16 mouse cellular contexts compared by ENCODE assay signal in genomic region chr4:134967887-134968604, GRCm38 (mm10). TPM values are rescaled to one million over a fixed set of nuclear protein-coding genes. Genes with fewer than 3 reads are reported as not detected.
DNase-seq lines count a peak whose midpoint lies in the region; ATAC-seq and TF ChIP-seq lines count a peak whose summit lies in the region.
"Had no signal": no experiment of that assay in that cellular context is flagged by ENCODE, and none has a peak within 500 bp of the region (broad histone marks: within the 10 kb centered on the region; RNA-seq: fewer than 3 reads in every experiment).

No protein-coding gene starts in this region.

- no peak overlapping the region for H3K4me2 ChIP-seq in heart, embryonic 11.5 days
- no peak overlapping the region for H3K4me2 ChIP-seq in liver, embryonic 11.5 days
- no peak overlapping the region for H3K4me2 ChIP-seq in heart, embryonic 12.5 days
- H3K4me2 ChIP-seq: forebrain, embryonic 12.5 days had no signal

- H3K9ac ChIP-seq in heart, embryonic 11.5 days (ENCODE audit: low read depth, low read length) = no peak overlapping the region
- H3K9ac ChIP-seq in liver, embryonic 11.5 days (ENCODE audit: low read depth, low read length) = 0 out of 2 replicates have a peak overlapping the region, but pooled peaks have one; percentile 22
- H3K9ac ChIP-seq in heart, embryonic 12.5 days = no peak overlapping the region
- H3K9ac ChIP-seq: forebrain, embryonic 12.5 days had no signal

- no peak for TF ChIP-seq CTCF in kidney, adult 2 months (conservative IDR thresholded peaks at IDR 0.05; ENCODE audit: insufficient read depth, insufficient read length, low read depth, low read length)

- H3K36me3 ChIP-seq in heart, embryonic 11.5 days (ENCODE audit: control insufficient read depth, insufficient read depth, low read length) = no peaks in the 10 kb centered on the region
- no peaks in the 10 kb centered on the region for H3K36me3 ChIP-seq in kidney, adult 2 months (ENCODE audit: control insufficient read depth, insufficient read depth, low read length)
- H3K36me3 ChIP-seq in liver, embryonic 11.5 days (ENCODE audit: control insufficient read depth, insufficient read depth, low read length) = no peaks in the 10 kb centered on the region
- no peaks in the 10 kb centered on the region for H3K36me3 ChIP-seq in heart, embryonic 12.5 days
- H3K36me3 ChIP-seq: forebrain, embryonic 12.5 days had no signal

- 0 out of 2 replicates have a peak, but pooled peaks have one; percentile 39 for ATAC-seq in heart, embryonic 11.5 days (replicated peaks; ENCODE audit: insufficient number of reproducible peaks, low FRiP score, low TSS enrichment)
- ATAC-seq in liver, embryonic 11.5 days (replicated peaks; ENCODE audit: low FRiP score) = no peak; the same call in 1 of the 2 replicates
- peak; percentile 47 for ATAC-seq in neutrophil, adult 5-6 weeks (ENCODE audit: extremely low read depth, insufficient number of reproducible peaks, low FRiP score, poor library complexity, severe bottlenecking)
- no peak for ATAC-seq in CD4-positive, CD25-positive, alpha-beta regulatory T cell, adult 4 months
- ATAC-seq in heart, embryonic 12.5 days (ENCODE audit: insufficient number of reproducible peaks, low FRiP score) = no peak
- ATAC-seq: Patski had no signal

- TF ChIP-seq POLR2A in kidney, adult 2 months (IDR thresholded peaks at IDR 0.05; ENCODE audit: low read depth, low read length) = no peak

- peaks cover 7% of the 10 kb centered on the region; the same call in 1 of the 2 replicates for H3K4me1 ChIP-seq in heart, embryonic 11.5 days (ENCODE audit: control insufficient read depth, insufficient read depth, low read length)
- H3K4me1 ChIP-seq in kidney, adult 2 months (ENCODE audit: control insufficient read depth, insufficient read depth, low read length) = peaks cover 3% of the 10 kb centered on the region; the same call in 1 of the 2 replicates
- H3K4me1 ChIP-seq in liver, embryonic 11.5 days (replicated peaks; ENCODE audit: control insufficient read depth, insufficient read depth, low read length) = peaks cover 17% of the 10 kb centered on the region
- peaks cover 11% of the 10 kb centered on the region for H3K4me1 ChIP-seq in heart, embryonic 12.5 days (replicated peaks)

- peaks cover 14% of the 10 kb centered on the region for H3K27me3 ChIP-seq in heart, embryonic 11.5 days (ENCODE audit: control insufficient read depth, insufficient read depth, low read length)
- H3K27me3 ChIP-seq in kidney, adult 2 months (replicated peaks; ENCODE audit: control insufficient read depth, insufficient read depth, low read length) = no peaks in the 10 kb centered on the region
- 0 out of 2 replicates have a peak, but pooled peaks cover 2% of the 10 kb centered on the region for H3K27me3 ChIP-seq in liver, embryonic 11.5 days (replicated peaks; ENCODE audit: control insufficient read depth, insufficient read depth, low read length)
- peaks cover 54% of the 10 kb centered on the region for H3K27me3 ChIP-seq in heart, embryonic 12.5 days (replicated peaks)
- H3K27me3 ChIP-seq: Patski had no signal

- H3K9me3 ChIP-seq in heart, embryonic 11.5 days (replicated peaks; ENCODE audit: control insufficient read depth, low read length) = no peaks in the 10 kb centered on the region
- no peaks in the 10 kb centered on the region for H3K9me3 ChIP-seq in liver, embryonic 11.5 days (ENCODE audit: control insufficient read depth, low read length)
- 0 out of 2 replicates have a peak, but pooled peaks cover 3% of the 10 kb centered on the region for H3K9me3 ChIP-seq in heart, embryonic 12.5 days (replicated peaks)

- 70% methylated on average over 20 of the region's 20 CpGs for WGBS in heart, embryonic 11.5 days (ENCODE audit: insufficient replicate concordance)
- WGBS in kidney, adult 2 months = 48% methylated on average over 20 of the region's 20 CpGs
- WGBS in liver, embryonic 11.5 days = 73% methylated on average over 20 of the region's 20 CpGs
- 77% methylated on average over 20 of the region's 20 CpGs for WGBS in heart, embryonic 12.5 days

- H3K27ac ChIP-seq in heart, embryonic 11.5 days (ENCODE audit: low read depth, low read length) = no peak overlapping the region
- H3K27ac ChIP-seq in kidney, adult 2 months (ENCODE audit: insufficient read depth, low read depth, low read length) = no peak overlapping the region
- H3K27ac ChIP-seq in liver, embryonic 11.5 days (ENCODE audit: low read depth, low read length) = no peak overlapping the region
- no peak overlapping the region for H3K27ac ChIP-seq in heart, embryonic 12.5 days (ENCODE audit: poor library complexity, severe bottlenecking)
- H3K27ac ChIP-seq: forebrain, embryonic 12.5 days had no signal

- H3K4me3 ChIP-seq in heart, embryonic 11.5 days (ENCODE audit: low read depth, low read length) = no peak overlapping the region
- H3K4me3 ChIP-seq in kidney, adult 2 months (ENCODE audit: insufficient read depth, low read depth, low read length) = no peak overlapping the region
- no peak overlapping the region for H3K4me3 ChIP-seq in liver, embryonic 11.5 days (ENCODE audit: low read depth, low read length)
- no peak overlapping the region for H3K4me3 ChIP-seq in heart, embryonic 12.5 days
- H3K4me3 ChIP-seq: forebrain, embryonic 12.5 days; myocyte had no signal

- no peak for DNase-seq in heart, adult 18-20 months
- peak; percentile 44 for DNase-seq in kidney, adult 2 months
- DNase-seq in liver, embryonic 11.5 days (ENCODE audit: low spot score) = no peak
- no peak for DNase-seq in adrenal gland, adult 8-10 months
- DNase-seq: adrenal gland, postnatal 10 days; heart, postnatal 4 days; left cerebral cortex, postnatal 4 days; lung, postnatal 14 days; retina, postnatal 1 day had no signal

RNA-seq across cellular contexts. Expression of gene Syf2, which starts 37.3 kb away (rescaled TPM):
- 59.5 and 61.5 TPM in 2 replicates for polyA plus RNA-seq in heart, embryonic 11.5 days (2014; fragmentation: Nextera tagmentation; extraction: Ambion mirVana)
- total RNA-seq in heart, adult 18-20 months (2021) = 10 to 100 TPM; 52.5 to 56.9 TPM
- 25.5 and 34.3 TPM in 2 replicates for polyA plus RNA-seq in kidney, adult 2 months (2012; rRNA removed)
- 83.9 and 89.4 TPM in 2 replicates for polyA plus RNA-seq in liver, embryonic 11.5 days (2014; fragmentation: Nextera tagmentation; extraction: Ambion mirVana)
- total RNA-seq in neutrophil, adult 5-6 weeks (2017) = 473 and 479 TPM in 2 replicates
- total RNA-seq in adrenal gland, adult 8-10 months (2022) = 100 to 1,000 TPM in 1 of 4 experiments, 10 to 100 TPM in 3; 80.6 to 102 (median 92.5) TPM
- 100 to 1,000 TPM; 215 to 219 TPM for polyA plus RNA-seq in CD4-positive, CD25-positive, alpha-beta regulatory T cell, adult 4 months (2017; shearing (Covaris generic))
- 55.7 and 61.9 TPM in 2 replicates for polyA plus RNA-seq in heart, embryonic 12.5 days (2016; fragmentation: Nextera tagmentation; extraction: Ambion mirVana)

RNA-seq across cellular contexts. Expression of gene Rsrp1, which starts 44.7 kb away (rescaled TPM):
- polyA plus RNA-seq in heart, embryonic 11.5 days (2014; fragmentation: Nextera tagmentation; extraction: Ambion mirVana) = 331 and 353 TPM in 2 replicates
- 100 to 1,000 TPM; 177 to 237 TPM for total RNA-seq in heart, adult 18-20 months (2021)
- polyA plus RNA-seq in kidney, adult 2 months (2012; rRNA removed) = 172 and 319 TPM in 2 replicates
- 360 and 390 TPM in 2 replicates for polyA plus RNA-seq in liver, embryonic 11.5 days (2014; fragmentation: Nextera tagmentation; extraction: Ambion mirVana)
- total RNA-seq in neutrophil, adult 5-6 weeks (2017) = 622 and 656 TPM in 2 replicates
- total RNA-seq in adrenal gland, adult 8-10 months (2022) = 100 to 1,000 TPM; 450 to 493 (median 461) TPM
- 100 to 1,000 TPM; 223 to 361 TPM for polyA plus RNA-seq in CD4-positive, CD25-positive, alpha-beta regulatory T cell, adult 4 months (2017; shearing (Covaris generic))
- 386 and 405 TPM in 2 replicates for polyA plus RNA-seq in heart, embryonic 12.5 days (2016; fragmentation: Nextera tagmentation; extraction: Ambion mirVana)

RNA-seq across cellular contexts. Expression of gene Tmem50a, which starts 53.2 kb away (rescaled TPM):
- 149 and 150 TPM in 2 replicates for polyA plus RNA-seq in heart, embryonic 11.5 days (2014; fragmentation: Nextera tagmentation; extraction: Ambion mirVana)
- total RNA-seq in heart, adult 18-20 months (2021) = 10 to 100 TPM; 61.9 to 65.3 TPM
- 90.1 and 115 TPM in 2 replicates for polyA plus RNA-seq in kidney, adult 2 months (2012; rRNA removed)
- polyA plus RNA-seq in liver, embryonic 11.5 days (2014; fragmentation: Nextera tagmentation; extraction: Ambion mirVana) = 129 and 131 TPM in 2 replicates
- total RNA-seq in neutrophil, adult 5-6 weeks (2017) = 292 TPM in 2 replicates
- 100 to 1,000 TPM; 200 to 410 (median 314) TPM for total RNA-seq in adrenal gland, adult 8-10 months (2022)
- polyA plus RNA-seq in CD4-positive, CD25-positive, alpha-beta regulatory T cell, adult 4 months (2017; shearing (Covaris generic)) = 100 to 1,000 TPM; 529 to 546 TPM
- polyA plus RNA-seq in heart, embryonic 12.5 days (2016; fragmentation: Nextera tagmentation; extraction: Ambion mirVana) = 140 and 145 TPM in 2 replicates

Comparison
In these comparisons a context has a peak if more than half of its experiments do, and no peak if none do; other contexts are left out.
1. ATAC-seq: peak in heart, embryonic 11.5 days (single experiment) and neutrophil, adult 5-6 weeks (single experiment); none in liver, embryonic 11.5 days (single experiment), CD4-positive, CD25-positive, alpha-beta regulatory T cell, adult 4 months (single experiment) and heart, embryonic 12.5 days (single experiment).